Mouse (Mus musculus) ZHBTc4 (cell line): ENCODE measurements at regions not wholly inside any gene's neighbourhood (a gene's known extent, or its start where the extent isn't known, plus 50 kb on each side); places are given as distances from the start of the nearest gene placed in this dataset.

Source experiments
- DNase-seq: peaks from one replicate; pipeline ENCODE4 v3.0.0-alpha.2; 2011; ENCODE audit warnings: low read depth, low spot score

DNA sequence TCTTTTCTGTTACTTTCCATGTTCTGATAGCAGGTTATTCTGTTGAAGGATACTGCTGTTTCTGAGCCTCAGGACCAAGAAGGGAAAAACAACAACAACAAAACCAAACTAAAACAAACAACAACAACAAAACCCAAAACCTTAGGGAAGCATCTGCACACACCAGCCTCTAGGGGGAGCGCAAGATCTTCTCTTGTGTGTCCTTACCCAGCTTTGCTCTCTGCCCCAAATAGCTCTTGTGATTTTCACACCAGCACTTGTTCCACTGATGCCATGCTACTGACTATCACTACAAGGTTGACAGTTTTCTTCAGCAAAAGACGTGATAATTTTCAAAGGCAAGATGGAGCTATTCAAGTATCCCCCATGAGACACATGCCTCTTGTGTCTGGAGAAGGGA, 59.8 kb upstream of the Nrg3 start:
- DNase-seq = peak; percentile 66
